Mouse (Mus musculus): Measurements from ENCODE around the gene Gtf3c6.

Gtf3c6 gene

GRCm38 (mm10) chr10:40257414-40258255, at the start of gene Gtf3c6:
Gene Gtf3c6, minus strand, starts transcription at chr10:40258108.
- peak; percentile 96 for DNase-seq (ENCODE audit: low read depth, low spot score)

GRCm38 (mm10) chr10:40305989-40306388, 48.1 kb upstream of the Gtf3c6 start:
- no peak for DNase-seq (ENCODE audit: low read depth, low spot score)

GRCm38 (mm10) chr10:40302140-40302985, 44.5 kb upstream of the Gtf3c6 start, which contains the start of gene Amd1:
Gene Amd1, minus strand, starts transcription at chr10:40302186.
- peak; percentile 100 for DNase-seq (ENCODE audit: low read depth, low spot score)

- DNase-seq (ENCODE audit: low read depth, low spot score), result peak; percentile 56
Measured at GRCm38 (mm10) chr10:40301181-40302075, 43.5 kb upstream of the Gtf3c6 start.

GRCm38 (mm10) chr10:40300648-40301171, 42.8 kb upstream of the Gtf3c6 start:
- peak; percentile 96 for DNase-seq (ENCODE audit: low read depth, low spot score)

- no peak for DNase-seq (ENCODE audit: low read depth, low spot score)
Measured at GRCm38 (mm10) chr10:40292640-40293039, 34.7 kb upstream of the Gtf3c6 start.

- DNase-seq (ENCODE audit: low read depth, low spot score), result no peak
Measured at GRCm38 (mm10) chr10:40286767-40287166, 28.9 kb upstream of the Gtf3c6 start.

- DNase-seq (ENCODE audit: low read depth, low spot score), result no peak
Measured at GRCm38 (mm10) chr10:40285571-40285970, 27.7 kb upstream of the Gtf3c6 start.

- DNase-seq (ENCODE audit: low read depth, low spot score), result no peak
Measured at GRCm38 (mm10) chr10:40284997-40285396, 27.1 kb upstream of the Gtf3c6 start.

GRCm38 (mm10) chr10:40284179-40284831, 26.4 kb upstream of the Gtf3c6 start:
- DNase-seq (ENCODE audit: low read depth, low spot score), result peak; percentile 37

GRCm38 (mm10) chr10:40283636-40284035, 25.7 kb upstream of the Gtf3c6 start:
- DNase-seq (ENCODE audit: low read depth, low spot score), result no peak

- DNase-seq (ENCODE audit: low read depth, low spot score), result no peak
Measured at GRCm38 (mm10) chr10:40281565-40281964, 23.7 kb upstream of the Gtf3c6 start.

GRCm38 (mm10) chr10:40278317-40278716, 20.4 kb upstream of the Gtf3c6 start:
- no peak for DNase-seq (ENCODE audit: low read depth, low spot score)

- DNase-seq (ENCODE audit: low read depth, low spot score), result peak; percentile 54
Measured at GRCm38 (mm10) chr10:40275991-40276390, 18.1 kb upstream of the Gtf3c6 start.

GRCm38 (mm10) chr10:40273938-40274337, 16.0 kb upstream of the Gtf3c6 start:
- DNase-seq (ENCODE audit: low read depth, low spot score), result no peak

GRCm38 (mm10) chr10:40271216-40271615, 13.3 kb upstream of the Gtf3c6 start:
- no peak for DNase-seq (ENCODE audit: low read depth, low spot score)

- no peak for DNase-seq (ENCODE audit: low read depth, low spot score)
Measured at GRCm38 (mm10) chr10:40264920-40265319, 7.0 kb upstream of the Gtf3c6 start.

GRCm38 (mm10) chr10:40263691-40264090, 5.8 kb upstream of the Gtf3c6 start:
- peak; percentile 45 for DNase-seq (ENCODE audit: low read depth, low spot score)

- no peak for DNase-seq (ENCODE audit: low read depth, low spot score)
Measured at GRCm38 (mm10) chr10:40262200-40262599, 4.3 kb upstream of the Gtf3c6 start.

GRCm38 (mm10) chr10:40260305-40260704, 2.4 kb upstream of the Gtf3c6 start:
- DNase-seq (ENCODE audit: low read depth, low spot score), result no peak

- no peak for DNase-seq (ENCODE audit: low read depth, low spot score)
Measured at GRCm38 (mm10) chr10:40259542-40259941, 1.6 kb upstream of the Gtf3c6 start.
